Mouse (Mus musculus): ENCODE data around the gene Gm29776. TPM values are rescaled to one million over a fixed set of nuclear protein-coding genes. Genes with fewer than 3 reads are reported as not detected.

The Gm29776 gene
- polyA plus RNA-seq, 1 experiment from 2014 or later = 0.25 TPM

- no peak overlapping the region for H3K4me2 ChIP-seq (ENCODE audit: low read depth, severe bottlenecking)
- H3K36me3 ChIP-seq (ENCODE audit: control insufficient read depth, insufficient read depth, low read length) = peaks cover 28% of the 10 kb centered on the region
- no peaks in the 10 kb centered on the region for H3K9me3 ChIP-seq (ENCODE audit: control insufficient read depth, low read length)
- no peak for ATAC-seq (ENCODE audit: insufficient number of reproducible peaks, low FRiP score, low TSS enrichment, low read depth)
- no peak overlapping the region for H3K9ac ChIP-seq (ENCODE audit: low read length)
- H3K27ac ChIP-seq (replicated peaks; ENCODE audit: low read depth, low read length) = no peak overlapping the region
- DNase-seq (ENCODE audit: low spot score) = no peak
- no peaks in the 10 kb centered on the region for H3K27me3 ChIP-seq (ENCODE audit: control insufficient read depth, insufficient read depth, low read length)
- no peaks in the 10 kb centered on the region for H3K4me1 ChIP-seq (ENCODE audit: control insufficient read depth, insufficient read depth, low read length)
- no peak overlapping the region for H3K4me3 ChIP-seq (ENCODE audit: low read depth, low read length)
- WGBS = 85% methylated on average over 2 of the region's 2 CpGs
These were observed 38.6 kb downstream of the Gm29776 start for GRCm38 (mm10) chr14:54660009-54660408.

- Histone ChIP-seq H3K36me3 (ENCODE audit: control insufficient read depth, insufficient read depth, low read length) (peaks cover 22% of the 10 kb centered on the region), H3K4me3 (ENCODE audit: low read depth, low read length) (peak overlapping the region; percentile 77), H3K9ac (ENCODE audit: low read length) (peak overlapping the region; percentile 89), H3K9me3 (ENCODE audit: control insufficient read depth, low read length) (no peaks in the 10 kb centered on the region), H3K27ac (replicated peaks; ENCODE audit: low read depth, low read length) (peak overlapping the region; percentile 64; the same call in 1 of the 2 replicates), H3K4me1 (ENCODE audit: control insufficient read depth, insufficient read depth, low read length) (peaks cover 5% of the 10 kb centered on the region), H3K4me2 (ENCODE audit: low read depth, severe bottlenecking) (peak overlapping the region; percentile 91), H3K27me3 (ENCODE audit: control insufficient read depth, insufficient read depth, low read length) (no peaks in the 10 kb centered on the region)
- ATAC-seq (ENCODE audit: insufficient number of reproducible peaks, low FRiP score, low TSS enrichment, low read depth) (peak; percentile 80), DNase-seq (ENCODE audit: low spot score) (peak; percentile 95)
- 2% methylated on average over 12 of the region's 12 CpGs for WGBS
These were observed 45.1 kb downstream of the Gm29776 start for GRCm38 (mm10) chr14:54653496-54653895.

GRCm38 (mm10) chr14:54652787-54653186, 45.8 kb downstream of the Gm29776 start:
- no peak for ATAC-seq (ENCODE audit: insufficient number of reproducible peaks, low FRiP score, low TSS enrichment, low read depth)
- 1% methylated on average over 7 of the region's 7 CpGs for WGBS
- DNase-seq (ENCODE audit: low spot score) = no peak

GRCm38 (mm10) chr14:54651556-54651955, 47.1 kb downstream of the Gm29776 start:
- H3K9me3 ChIP-seq (ENCODE audit: control insufficient read depth, low read length) = no peaks in the 10 kb centered on the region
- H3K4me3 ChIP-seq (ENCODE audit: low read depth, low read length) = no peak overlapping the region
- H3K36me3 ChIP-seq (ENCODE audit: control insufficient read depth, insufficient read depth, low read length) = peaks cover 32% of the 10 kb centered on the region
- peaks cover 5% of the 10 kb centered on the region for H3K4me1 ChIP-seq (ENCODE audit: control insufficient read depth, insufficient read depth, low read length)
- H3K27ac ChIP-seq (replicated peaks; ENCODE audit: low read depth, low read length) = no peak overlapping the region
- no peak overlapping the region for H3K4me2 ChIP-seq (ENCODE audit: low read depth, severe bottlenecking)
- H3K27me3 ChIP-seq (ENCODE audit: control insufficient read depth, insufficient read depth, low read length) = no peaks in the 10 kb centered on the region
- no peak for ATAC-seq (ENCODE audit: insufficient number of reproducible peaks, low FRiP score, low TSS enrichment, low read depth)
- DNase-seq (ENCODE audit: low spot score) = no peak
- no peak overlapping the region for H3K9ac ChIP-seq (ENCODE audit: low read length)
- 80% methylated on average over 4 of the region's 4 CpGs for WGBS

More at GRCm38 (mm10) chr14:54652787-54653186, 45.8 kb downstream of the Gm29776 start:
- H3K27me3 ChIP-seq (ENCODE audit: control insufficient read depth, insufficient read depth, low read length) = no peaks in the 10 kb centered on the region
- H3K4me2 ChIP-seq (ENCODE audit: low read depth, severe bottlenecking) = peak overlapping the region; percentile 91
- H3K4me3 ChIP-seq (ENCODE audit: low read depth, low read length) = peak overlapping the region; percentile 77
- H3K9me3 ChIP-seq (ENCODE audit: control insufficient read depth, low read length) = no peaks in the 10 kb centered on the region
- H3K27ac ChIP-seq (replicated peaks; ENCODE audit: low read depth, low read length) = peak overlapping the region; percentile 64; the same call in 1 of the 2 replicates
- peaks cover 5% of the 10 kb centered on the region for H3K4me1 ChIP-seq (ENCODE audit: control insufficient read depth, insufficient read depth, low read length)
- peaks cover 29% of the 10 kb centered on the region for H3K36me3 ChIP-seq (ENCODE audit: control insufficient read depth, insufficient read depth, low read length)
- H3K9ac ChIP-seq (ENCODE audit: low read length) = peak overlapping the region; percentile 89

- Histone ChIP-seq H3K9me3 (ENCODE audit: control insufficient read depth, low read length) (no peaks in the 10 kb centered on the region), H3K27me3 (ENCODE audit: control insufficient read depth, insufficient read depth, low read length) (no peaks in the 10 kb centered on the region), H3K36me3 (ENCODE audit: control insufficient read depth, insufficient read depth, low read length) (peaks cover 33% of the 10 kb centered on the region), H3K4me1 (ENCODE audit: control insufficient read depth, insufficient read depth, low read length) (peaks cover 5% of the 10 kb centered on the region), H3K4me3 (ENCODE audit: low read depth, low read length) (no peak overlapping the region), H3K9ac (ENCODE audit: low read length) (no peak overlapping the region), H3K27ac (replicated peaks; ENCODE audit: low read depth, low read length) (no peak overlapping the region), H3K4me2 (ENCODE audit: low read depth, severe bottlenecking) (no peak overlapping the region)
- DNase-seq (ENCODE audit: low spot score) (peak; percentile 90), ATAC-seq (ENCODE audit: insufficient number of reproducible peaks, low FRiP score, low TSS enrichment, low read depth) (peak; percentile 19; the same call in 1 of the 2 replicates)
- 69% methylated on average over 23 of the region's 23 CpGs for WGBS
These were observed 47.8 kb downstream of the Gm29776 start for GRCm38 (mm10) chr14:54650621-54651454.

- ATAC-seq (ENCODE audit: insufficient number of reproducible peaks, low FRiP score, low TSS enrichment, low read depth) = no peak
- no peak overlapping the region for H3K4me2 ChIP-seq (ENCODE audit: low read depth, severe bottlenecking)
- H3K27ac ChIP-seq (replicated peaks; ENCODE audit: low read depth, low read length) = no peak overlapping the region
- no peak overlapping the region for H3K4me3 ChIP-seq (ENCODE audit: low read depth, low read length)
- no peak for DNase-seq (ENCODE audit: low spot score)
- no peak overlapping the region for H3K9ac ChIP-seq (ENCODE audit: low read length)
- WGBS = 81% methylated on average over 4 of the region's 4 CpGs
- H3K36me3 ChIP-seq (ENCODE audit: control insufficient read depth, insufficient read depth, low read length) = peaks cover 58% of the 10 kb centered on the region
- H3K9me3 ChIP-seq (ENCODE audit: control insufficient read depth, low read length) = no peaks in the 10 kb centered on the region
- H3K4me1 ChIP-seq (ENCODE audit: control insufficient read depth, insufficient read depth, low read length) = no peaks in the 10 kb centered on the region; the same call in 1 of the 2 replicates
- H3K27me3 ChIP-seq (ENCODE audit: control insufficient read depth, insufficient read depth, low read length) = no peaks in the 10 kb centered on the region
These were observed 50.7 kb downstream of the Gm29776 start for GRCm38 (mm10) chr14:54647900-54648299.

GRCm38 (mm10) chr14:54646898-54647636, 51.6 kb downstream of the Gm29776 start:
- no peak for DNase-seq (ENCODE audit: low spot score)
- 93% methylated on average over 8 of the region's 8 CpGs for WGBS
- peaks cover 63% of the 10 kb centered on the region for H3K36me3 ChIP-seq (ENCODE audit: control insufficient read depth, insufficient read depth, low read length)

GRCm38 (mm10) chr14:54646455-54646854, 52.2 kb downstream of the Gm29776 start:
- Histone ChIP-seq H3K4me3 (ENCODE audit: low read depth, low read length) (no peak overlapping the region), H3K4me1 (ENCODE audit: control insufficient read depth, insufficient read depth, low read length) (no peaks in the 10 kb centered on the region), H3K27me3 (ENCODE audit: control insufficient read depth, insufficient read depth, low read length) (no peaks in the 10 kb centered on the region), H3K9ac (ENCODE audit: low read length) (no peak overlapping the region), H3K36me3 (ENCODE audit: control insufficient read depth, insufficient read depth, low read length) (peaks cover 63% of the 10 kb centered on the region), H3K27ac (replicated peaks; ENCODE audit: low read depth, low read length) (no peak overlapping the region), H3K9me3 (ENCODE audit: control insufficient read depth, low read length) (no peaks in the 10 kb centered on the region), H3K4me2 (ENCODE audit: low read depth, severe bottlenecking) (no peak overlapping the region)
- ATAC-seq (ENCODE audit: insufficient number of reproducible peaks, low FRiP score, low TSS enrichment, low read depth) (no peak), DNase-seq (ENCODE audit: low spot score) (no peak)
- WGBS = 96% methylated on average over 17 of the region's 17 CpGs

More at GRCm38 (mm10) chr14:54646898-54647636, 51.6 kb downstream of the Gm29776 start:
- H3K4me1 ChIP-seq (ENCODE audit: control insufficient read depth, insufficient read depth, low read length) = no peaks in the 10 kb centered on the region; the same call in 1 of the 2 replicates
- H3K9me3 ChIP-seq (ENCODE audit: control insufficient read depth, low read length) = no peaks in the 10 kb centered on the region
- H3K27me3 ChIP-seq (ENCODE audit: control insufficient read depth, insufficient read depth, low read length) = no peaks in the 10 kb centered on the region
- ATAC-seq (ENCODE audit: insufficient number of reproducible peaks, low FRiP score, low TSS enrichment, low read depth) = no peak
- no peak overlapping the region for H3K27ac ChIP-seq (replicated peaks; ENCODE audit: low read depth, low read length)
- H3K4me2 ChIP-seq (ENCODE audit: low read depth, severe bottlenecking) = no peak overlapping the region
- H3K9ac ChIP-seq (ENCODE audit: low read length) = no peak overlapping the region
- no peak overlapping the region for H3K4me3 ChIP-seq (ENCODE audit: low read depth, low read length)

Data from limb, embryonic 11.5 days (tissue).